Mouse (Mus musculus) forebrain, embryonic 10.5 days (tissue): ENCODE measurements at regions not wholly inside any gene's neighbourhood (a gene's known extent, or its start where the extent isn't known, plus 50 kb on each side); places are given as distances from the start of the nearest gene placed in this dataset.

ENCODE experiments used
- DNase-seq: peaks from one replicate; pipeline ENCODE4 v3.0.0-alpha.2; 2017; ENCODE audit warnings: low spot score; ENCODE audit errors: extremely low spot score
- H3K27ac ChIP-seq: fragments of 300-500 bp; sonication (generic); 2 replicates; pipeline ENCODE4 v1.5.1; 2016; ENCODE audit warnings: mild to moderate bottlenecking
- H3K27me3 ChIP-seq: fragments of 300-500 bp; sonication (generic); 2 replicates; pipeline ENCODE4 v1.6.1; 2016; ENCODE audit warnings: mild to moderate bottlenecking; ENCODE audit not compliant: poor library complexity, severe bottlenecking
- H3K36me3 ChIP-seq: fragments of 300-500 bp; sonication (generic); replicated peaks from 2 replicates; pipeline ENCODE4 v1.6.1; 2016; ENCODE audit warnings: mild to moderate bottlenecking, moderate library complexity
- H3K4me1 ChIP-seq: fragments of 300-500 bp; sonication (generic); 2 replicates; pipeline ENCODE4 v1.6.1; 2016
- H3K4me3 ChIP-seq: fragments of 300-500 bp; sonication (generic); 2 replicates; pipeline ENCODE4 v1.5.1; 2016; ENCODE audit warnings: mild to moderate bottlenecking, moderate library complexity
- H3K9me3 ChIP-seq: fragments of 300-500 bp; sonication (generic); 2 replicates; pipeline ENCODE4 v1.6.1; 2016; ENCODE audit warnings: mild to moderate bottlenecking, moderate library complexity
- whole genome bisulfite sequencing: fragments of 180-500 bp; shearing (Covaris S2); methylation state at CpG from one replicate; pipeline ENCODE4 v1.1.7; 2016; 5-methylcytosine and 5-hydroxymethylcytosine counted together

DNA sequence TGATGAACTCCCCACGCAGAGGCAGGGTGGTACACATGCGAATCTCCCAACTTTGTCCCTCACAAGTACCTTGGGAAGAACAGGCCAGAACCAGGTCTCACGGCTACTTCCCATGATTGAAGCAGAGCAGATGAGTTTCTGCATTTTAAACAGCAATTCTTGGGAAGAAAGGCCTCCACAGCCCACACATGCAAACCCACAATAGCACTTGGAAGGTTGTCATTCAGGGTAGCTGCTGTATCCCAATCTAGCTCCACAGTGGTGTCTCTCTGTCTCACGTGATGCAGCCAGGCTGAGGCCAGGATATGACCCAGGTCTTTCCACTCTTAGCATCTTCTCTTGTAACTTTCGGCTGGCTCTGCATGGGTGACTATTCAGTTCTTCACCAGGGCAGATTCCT, 78.8 kb upstream of the Ccn6 start:
- DNase-seq: no peak
- no peak overlapping the region for H3K27ac ChIP-seq
- no peak overlapping the region for H3K4me3 ChIP-seq
- 92% methylated on average over 5 of the region's 5 CpGs for WGBS
- peaks cover 26% of the 10 kb centered on the region for H3K4me1 ChIP-seq
- peaks cover 4% of the 10 kb centered on the region for H3K27me3 ChIP-seq
- no peaks in the 10 kb centered on the region for H3K9me3 ChIP-seq
- no peaks in the 10 kb centered on the region for H3K36me3 ChIP-seq

DNA sequence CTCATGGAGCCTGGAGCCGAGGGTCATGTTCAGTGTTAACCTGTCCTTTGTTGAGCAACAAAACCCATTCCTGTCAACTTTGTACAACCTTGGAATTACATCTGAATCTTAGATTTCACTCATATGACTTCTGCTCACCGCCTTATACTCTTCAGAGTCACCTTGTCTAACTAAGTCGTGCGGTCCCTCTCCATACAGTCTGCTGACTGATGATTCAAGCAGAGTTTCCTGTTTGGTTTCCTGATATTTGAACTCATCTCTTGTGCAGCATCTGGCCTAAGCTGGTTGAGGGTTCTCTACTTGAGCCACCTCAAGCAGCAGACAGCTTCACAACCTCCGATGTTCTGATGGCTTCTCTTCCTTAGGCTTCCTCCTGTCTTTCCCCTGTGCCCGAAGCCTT, 78.3 kb upstream of the Ccn6 start:
- peaks cover 4% of the 10 kb centered on the region for H3K27me3 ChIP-seq
- DNase-seq: no peak
- H3K36me3 ChIP-seq: no peaks in the 10 kb centered on the region
- WGBS: 96% methylated on average over 6 of the region's 6 CpGs
- no peaks in the 10 kb centered on the region for H3K9me3 ChIP-seq
- no peak overlapping the region for H3K4me3 ChIP-seq
- H3K4me1 ChIP-seq: peaks cover 25% of the 10 kb centered on the region
- no peak overlapping the region for H3K27ac ChIP-seq

- H3K27ac ChIP-seq: no peak overlapping the region
- H3K4me1 ChIP-seq: peaks cover 21% of the 10 kb centered on the region
- no peaks in the 10 kb centered on the region for H3K36me3 ChIP-seq
- H3K27me3 ChIP-seq: peaks cover 4% of the 10 kb centered on the region
- H3K4me3 ChIP-seq: no peak overlapping the region
- H3K9me3 ChIP-seq: no peaks in the 10 kb centered on the region
- 91% methylated on average over 3 of the region's 3 CpGs for WGBS
- no peak for DNase-seq
Measured at GRCm38 (mm10) chr10:39241486-39241885, 77.9 kb upstream of the Ccn6 start.

- no peak for DNase-seq
- H3K27ac ChIP-seq: no peak overlapping the region
- no peaks in the 10 kb centered on the region for H3K9me3 ChIP-seq
- H3K27me3 ChIP-seq: peaks cover 4% of the 10 kb centered on the region
- 95% methylated on average over 7 of the region's 7 CpGs for WGBS
- H3K4me1 ChIP-seq: peaks cover 18% of the 10 kb centered on the region
- H3K4me3 ChIP-seq: no peak overlapping the region
- no peaks in the 10 kb centered on the region for H3K36me3 ChIP-seq
Measured at GRCm38 (mm10) chr10:39240966-39241365, 77.4 kb upstream of the Ccn6 start.

DNA sequence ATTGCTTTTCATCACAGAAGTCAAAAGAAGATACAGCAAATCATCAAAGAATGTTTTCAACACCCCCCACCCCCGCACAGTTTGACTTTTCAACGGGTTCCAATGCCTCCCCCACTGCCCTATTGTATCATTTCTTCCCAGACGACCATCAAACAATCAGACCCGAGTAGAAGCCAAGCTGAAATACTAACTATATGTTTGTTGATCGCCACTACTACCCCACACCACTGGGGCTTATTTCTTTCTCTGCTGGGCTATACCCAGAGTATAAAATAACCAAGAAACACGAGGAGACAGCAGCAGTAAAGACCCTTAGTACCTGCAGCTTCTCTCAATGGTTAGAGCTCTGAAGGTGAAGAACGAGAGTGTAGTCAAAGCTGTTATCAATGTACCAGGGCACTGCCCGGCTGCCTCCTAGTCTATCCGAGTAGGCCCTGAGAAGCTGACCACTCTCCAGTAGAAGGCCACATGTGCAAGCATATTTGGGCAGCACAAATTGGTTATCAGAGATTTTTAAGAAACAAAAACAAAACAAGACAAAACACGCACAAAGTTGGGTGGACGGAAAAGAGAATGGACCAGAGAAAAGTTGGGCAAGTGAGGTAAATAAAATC, 76.7 kb upstream of the Ccn6 start:
- H3K4me1 ChIP-seq: peaks cover 18% of the 10 kb centered on the region
- peak overlapping the region; percentile 24; the same call in 1 of the 2 replicates for H3K4me3 ChIP-seq
- 47% methylated on average over 11 of the region's 11 CpGs for WGBS
- no peak for DNase-seq
- H3K27me3 ChIP-seq: peaks cover 4% of the 10 kb centered on the region
- peak overlapping the region; percentile 74 for H3K27ac ChIP-seq
- H3K36me3 ChIP-seq: no peaks in the 10 kb centered on the region
- H3K9me3 ChIP-seq: no peaks in the 10 kb centered on the region

- Histone ChIP-seq H3K27ac (peak overlapping the region; percentile 74), H3K4me3 (peak overlapping the region; percentile 24; the same call in 1 of the 2 replicates), H3K4me1 (peaks cover 18% of the 10 kb centered on the region), H3K36me3 (no peaks in the 10 kb centered on the region), H3K9me3 (no peaks in the 10 kb centered on the region), H3K27me3 (peaks cover 4% of the 10 kb centered on the region)
- DNase-seq: peak; percentile 84
- WGBS: 20% methylated on average over 17 of the region's 17 CpGs
Measured at GRCm38 (mm10) chr10:39239498-39240177, 76.0 kb upstream of the Ccn6 start.

GRCm38 (mm10) chr10:39238596-39238995, 75.0 kb upstream of the Ccn6 start:
- no peaks in the 10 kb centered on the region for H3K36me3 ChIP-seq

GRCm38 (mm10) chr10:39237549-39237948, 74.0 kb upstream of the Ccn6 start:
- Histone ChIP-seq H3K9me3 (no peaks in the 10 kb centered on the region), H3K4me1 (peaks cover 18% of the 10 kb centered on the region), H3K4me3 (no peak overlapping the region), H3K27ac (no peak overlapping the region), H3K27me3 (peaks cover 4% of the 10 kb centered on the region), H3K36me3 (no peaks in the 10 kb centered on the region)
- WGBS: 91% methylated on average over 4 of the region's 4 CpGs
- DNase-seq: no peak

More at GRCm38 (mm10) chr10:39238596-39238995, 75.0 kb upstream of the Ccn6 start:
- Histone ChIP-seq H3K9me3 (no peaks in the 10 kb centered on the region), H3K27me3 (peaks cover 4% of the 10 kb centered on the region), H3K4me1 (peaks cover 18% of the 10 kb centered on the region), H3K27ac (no peak overlapping the region), H3K4me3 (no peak overlapping the region)
- WGBS: 88% methylated on average over 10 of the region's 10 CpGs
- no peak for DNase-seq

GRCm38 (mm10) chr10:39233926-39234450, 70.4 kb upstream of the Ccn6 start:
- Histone ChIP-seq H3K4me1 (peaks cover 12% of the 10 kb centered on the region), H3K27ac (no peak overlapping the region), H3K9me3 (no peaks in the 10 kb centered on the region), H3K36me3 (no peaks in the 10 kb centered on the region), H3K27me3 (no peaks in the 10 kb centered on the region), H3K4me3 (no peak overlapping the region)
- no peak for DNase-seq
- WGBS: 87% methylated on average over 8 of the region's 8 CpGs

DNA sequence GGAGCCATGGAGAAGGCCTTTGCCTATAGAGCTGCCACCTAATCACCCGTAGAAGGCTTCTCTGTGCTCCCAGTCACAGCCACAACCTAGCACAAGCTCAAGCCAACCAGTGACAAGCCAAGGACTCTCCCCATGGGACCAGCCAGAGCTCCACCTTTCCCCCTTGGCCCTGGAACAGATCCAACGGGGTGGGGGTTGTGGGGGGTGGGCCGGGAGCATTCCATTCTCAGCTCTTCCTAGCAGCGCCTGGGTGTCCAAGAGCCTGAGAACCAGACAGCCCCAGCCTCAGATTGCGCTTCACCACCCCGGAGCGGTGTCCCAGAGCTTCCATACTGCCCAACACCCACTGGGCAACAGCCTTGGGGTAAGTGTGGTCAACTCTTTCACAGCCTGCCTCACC, 69.6 kb upstream of the Ccn6 start:
- Histone ChIP-seq H3K9me3 (no peaks in the 10 kb centered on the region), H3K36me3 (no peaks in the 10 kb centered on the region), H3K4me1 (peaks cover 7% of the 10 kb centered on the region), H3K27ac (no peak overlapping the region), H3K4me3 (no peak overlapping the region), H3K27me3 (no peaks in the 10 kb centered on the region)
- no peak for DNase-seq
- WGBS: 88% methylated on average over 7 of the region's 7 CpGs

GRCm38 (mm10) chr10:39230634-39231410, 67.2 kb upstream of the Ccn6 start:
- Histone ChIP-seq H3K4me3 (no peak overlapping the region), H3K27ac (no peak overlapping the region), H3K4me1 (peaks cover 23% of the 10 kb centered on the region), H3K27me3 (no peaks in the 10 kb centered on the region), H3K9me3 (no peaks in the 10 kb centered on the region), H3K36me3 (no peaks in the 10 kb centered on the region)
- WGBS: 57% methylated on average over 14 of the region's 14 CpGs
- DNase-seq: no peak

GRCm38 (mm10) chr10:39229233-39229632, 65.6 kb upstream of the Ccn6 start:
- no peaks in the 10 kb centered on the region for H3K36me3 ChIP-seq
- peaks cover 26% of the 10 kb centered on the region for H3K4me1 ChIP-seq
- no peaks in the 10 kb centered on the region for H3K9me3 ChIP-seq
- H3K27me3 ChIP-seq: no peaks in the 10 kb centered on the region
- H3K4me3 ChIP-seq: no peak overlapping the region
- 96% methylated on average over 4 of the region's 4 CpGs for WGBS
- DNase-seq: no peak
- H3K27ac ChIP-seq: no peak overlapping the region

- Histone ChIP-seq H3K9me3 (no peaks in the 10 kb centered on the region), H3K27ac (no peak overlapping the region), H3K36me3 (no peaks in the 10 kb centered on the region), H3K27me3 (no peaks in the 10 kb centered on the region), H3K4me1 (peaks cover 26% of the 10 kb centered on the region), H3K4me3 (no peak overlapping the region)
- 65% methylated on average over 5 of the region's 5 CpGs for WGBS
- DNase-seq: no peak
Measured at GRCm38 (mm10) chr10:39228027-39228426, 64.4 kb upstream of the Ccn6 start.
